Mouse (Mus musculus): Measurements from ENCODE around the gene Cadm4. TPM values are rescaled to one million over a fixed set of nuclear protein-coding genes. Genes with fewer than 3 reads are reported as not detected.

Gene Cadm4
- total RNA-seq, 2 experiments from 2014 or later = 128 to 132 TPM

DNA sequence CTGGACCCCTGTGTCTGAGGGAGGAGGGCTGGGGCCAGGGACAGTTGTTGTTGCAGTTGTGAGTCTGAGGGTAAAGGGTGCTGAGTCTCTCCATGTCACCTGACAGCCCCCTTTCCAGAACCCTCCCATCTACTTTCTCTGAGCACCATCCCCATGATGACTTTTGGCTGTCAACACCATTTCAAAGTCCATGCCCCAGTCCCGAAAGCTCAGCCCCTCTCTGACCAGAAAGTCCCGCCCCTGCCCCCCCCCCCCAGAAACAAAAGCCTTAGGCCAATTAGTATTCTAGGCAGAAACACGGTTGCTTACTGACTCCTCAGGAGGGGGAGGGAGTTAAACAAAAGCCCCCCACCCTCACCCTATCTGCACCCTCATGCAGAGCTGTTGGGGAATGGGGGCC is 5.6 kb downstream of the Cadm4 start:
- TF ChIP-seq CTCF (conservative IDR thresholded peaks at IDR 0.05) = no peak
- H3K4me3 ChIP-seq = no peak overlapping the region

DNA sequence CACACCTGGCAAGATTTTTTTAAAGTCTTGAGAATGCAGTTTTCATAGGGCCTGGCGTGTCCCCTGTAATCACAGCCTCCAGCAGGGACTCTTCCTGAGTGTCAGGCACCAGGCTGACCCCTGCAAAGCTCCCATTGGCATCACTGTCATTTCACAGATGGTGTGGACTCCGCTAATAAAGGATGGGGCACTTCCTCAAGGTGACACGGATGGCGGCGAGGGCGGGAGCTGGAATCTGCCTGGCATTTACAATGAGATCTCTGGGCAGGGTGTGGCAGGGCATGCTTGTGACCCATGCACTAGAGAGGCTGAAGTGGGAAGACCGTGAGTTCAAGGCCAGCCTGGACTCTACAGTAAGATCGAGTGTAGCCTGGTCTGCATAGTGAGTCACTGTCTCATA is 6.5 kb downstream of the Cadm4 start:
- no peak for DNase-seq (ENCODE audit: low spot score in 2 of 2)
- H3K4me3 ChIP-seq = no peak overlapping the region
- TF ChIP-seq CTCF (conservative IDR thresholded peaks at IDR 0.05) = no peak
- peak overlapping the region; percentile 94 for H3K27ac ChIP-seq

More for the DNA sequence above, 5.6 kb downstream of the Cadm4 start:
- no peak for DNase-seq (ENCODE audit: low spot score in 2 of 2)
- peak overlapping the region; percentile 94 for H3K27ac ChIP-seq

GRCm38 (mm10) chr7:24499856-24500577 is 18.2 kb downstream of the Cadm4 start:
- no peak for DNase-seq (ENCODE audit: low spot score in 2 of 2)
- no peak overlapping the region for H3K4me3 ChIP-seq
- TF ChIP-seq CTCF (conservative IDR thresholded peaks at IDR 0.05) = no peak
- H3K27ac ChIP-seq = no peak overlapping the region

DNA sequence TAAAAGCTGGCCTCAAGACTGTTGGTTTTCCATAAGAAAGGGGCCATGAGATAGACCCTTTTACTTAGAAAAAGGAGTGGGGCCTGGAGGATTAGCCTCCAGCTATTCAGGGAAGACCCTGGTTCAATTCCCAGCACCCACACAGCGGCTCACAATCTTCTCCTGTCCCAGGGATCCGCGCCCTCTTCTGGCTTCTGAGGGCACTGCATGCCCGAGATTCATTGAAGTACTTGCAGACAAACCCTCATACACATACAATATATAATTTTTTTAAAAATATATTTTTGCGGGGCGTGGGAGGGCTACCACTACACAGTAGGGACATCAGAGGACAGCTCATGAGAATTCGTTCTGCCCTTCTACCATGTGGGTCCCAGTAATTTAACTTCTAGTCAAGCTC is 19.1 kb downstream of the Cadm4 start:
- no peak overlapping the region for H3K27ac ChIP-seq
- DNase-seq (ENCODE audit: low spot score in 2 of 2) = no peak
- TF ChIP-seq CTCF (conservative IDR thresholded peaks at IDR 0.05) = peak; percentile 74

DNA sequence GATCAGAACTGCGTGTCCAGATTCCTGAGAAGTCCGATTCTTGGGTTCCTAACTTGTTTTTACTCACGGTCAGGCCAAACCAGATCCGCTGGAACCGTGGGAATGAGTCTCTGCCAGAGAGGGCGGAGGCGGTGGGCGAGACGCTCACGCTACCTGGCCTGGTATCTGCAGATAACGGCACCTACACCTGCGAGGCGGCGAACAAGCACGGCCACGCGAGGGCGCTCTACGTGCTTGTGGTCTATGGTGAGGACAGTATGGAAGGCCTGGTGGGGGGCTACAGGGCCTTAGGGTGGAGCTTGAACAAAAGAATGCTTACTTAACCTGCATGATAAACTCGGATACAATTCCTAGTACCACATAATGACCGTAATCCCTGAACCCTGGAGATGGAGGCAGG is 19.7 kb downstream of the Cadm4 start:
- TF ChIP-seq CTCF (conservative IDR thresholded peaks at IDR 0.05) = peak; percentile 63
- Histone ChIP-seq H3K27ac (no peak overlapping the region), H3K4me3 (no peak overlapping the region)
- no peak for DNase-seq (ENCODE audit: low spot score in 2 of 2)

More for the DNA sequence above, 19.1 kb downstream of the Cadm4 start:
- no peak overlapping the region for H3K4me3 ChIP-seq

DNA sequence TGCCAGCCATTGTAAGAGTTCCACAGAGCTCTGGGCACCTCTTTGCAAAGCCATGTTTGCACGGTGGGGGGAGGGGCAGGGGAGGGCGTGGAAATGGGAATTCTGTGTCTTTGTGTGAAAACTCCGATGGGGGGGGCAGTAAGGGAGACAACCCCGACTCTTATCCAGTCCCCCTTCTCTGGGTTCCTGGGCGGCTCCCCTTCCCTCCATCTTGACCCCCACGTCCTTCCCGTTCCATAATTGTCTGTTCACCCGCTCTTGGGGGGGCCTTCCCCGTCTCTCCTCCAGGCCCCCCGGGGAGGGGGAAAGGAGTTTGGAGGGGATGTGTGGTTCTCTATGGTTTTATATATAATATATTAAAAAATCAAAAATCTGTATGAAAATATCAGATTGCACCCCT is 22.2 kb downstream of the Cadm4 start:
- no peak for TF ChIP-seq CTCF (conservative IDR thresholded peaks at IDR 0.05)
- H3K27ac ChIP-seq = no peak overlapping the region
- no peak overlapping the region for H3K4me3 ChIP-seq
- no peak for DNase-seq (ENCODE audit: low spot score in 2 of 2)

- no peak overlapping the region for H3K4me3 ChIP-seq
- TF ChIP-seq CTCF (conservative IDR thresholded peaks at IDR 0.05) = no peak
- H3K27ac ChIP-seq = no peak overlapping the region
- no peak for DNase-seq (ENCODE audit: low spot score in 2 of 2)
Measured at GRCm38 (mm10) chr7:24504868-24505267, 23.0 kb downstream of the Cadm4 start.

- peak overlapping the region; percentile 94 for H3K4me3 ChIP-seq
- H3K27ac ChIP-seq = peak overlapping the region; percentile 100
- no peak for TF ChIP-seq CTCF (conservative IDR thresholded peaks at IDR 0.05)
- no peak for DNase-seq (ENCODE audit: low spot score in 2 of 2)
Measured at GRCm38 (mm10) chr7:24505447-24506064, 23.7 kb downstream of the Cadm4 start.

GRCm38 (mm10) chr7:24506065-24506459 is 24.2 kb downstream of the Cadm4 start:
- peak overlapping the region; percentile 100 for H3K27ac ChIP-seq
- DNase-seq (ENCODE audit: low spot score in 2 of 2) = no peak

GRCm38 (mm10) chr7:24506476-24506837 is 24.6 kb downstream of the Cadm4 start:
- TF ChIP-seq CTCF (conservative IDR thresholded peaks at IDR 0.05) = no peak
- DNase-seq (ENCODE audit: low spot score in 2 of 2) = peak; percentile 59 to 72
- Histone ChIP-seq H3K27ac (peak overlapping the region; percentile 100), H3K4me3 (peak overlapping the region; percentile 94)

More at GRCm38 (mm10) chr7:24506065-24506459, 24.2 kb downstream of the Cadm4 start:
- H3K4me3 ChIP-seq = peak overlapping the region; percentile 94
- no peak for TF ChIP-seq CTCF (conservative IDR thresholded peaks at IDR 0.05)

- Histone ChIP-seq H3K27ac (peak within 1 kb of the TSS; percentile 100), H3K4me3 (peak within 1 kb of the TSS; percentile 94)
- peak; percentile 72 to 85 for DNase-seq (ENCODE audit: low spot score in 2 of 2)
- no peak for TF ChIP-seq CTCF (conservative IDR thresholded peaks at IDR 0.05)
Measured at GRCm38 (mm10) chr7:24506838-24507725, 25.3 kb downstream of the Cadm4 start, which contains the start of gene Zfp428. Gene Zfp428, plus strand, starts transcription at chr7:24507006.

- DNase-seq (ENCODE audit: low spot score in 2 of 2) = no peak
- TF ChIP-seq CTCF (conservative IDR thresholded peaks at IDR 0.05) = no peak
- Histone ChIP-seq H3K4me3 (peak overlapping the region; percentile 94), H3K27ac (peak overlapping the region; percentile 100)
Measured at GRCm38 (mm10) chr7:24507726-24508114, 25.9 kb downstream of the Cadm4 start.

- H3K4me3 ChIP-seq = no peak within 1 kb of the TSS
- no peak for DNase-seq (ENCODE audit: low spot score in 2 of 2)
- no peak within 1 kb of the TSS for H3K27ac ChIP-seq
- no peak for TF ChIP-seq CTCF (conservative IDR thresholded peaks at IDR 0.05)
Measured at GRCm38 (mm10) chr7:24512355-24512754, 30.5 kb downstream of the Cadm4 start, which contains the start of gene AC161166.1. Gene AC161166.1, minus strand, starts transcription at chr7:24512455.

Measured in layer of hippocampus, adult 2 months (tissue).